Mouse (Mus musculus): Measurements from ENCODE around the gene Gmeb2. TPM values are rescaled to one million over a fixed set of nuclear protein-coding genes. Genes with fewer than 3 reads are reported as not detected.

Gene Gmeb2
- polyA plus RNA-seq, 1 experiment from 2014 or later, result 19.7 TPM

GRCm38 (mm10) chr2:181273829-181274228, 14.0 kb downstream of the Gmeb2 start:
- no peak overlapping the region for H3K4me2 ChIP-seq (replicated peaks)
- no peak overlapping the region for H3K4me3 ChIP-seq
- WGBS, result 93% methylated on average over 2 of the region's 2 CpGs
- H3K9ac ChIP-seq, result no peak overlapping the region
- no peak for ATAC-seq (ENCODE audit: insufficient number of reproducible peaks, insufficient read depth, low FRiP score, low TSS enrichment)
- H3K36me3 ChIP-seq, result peaks cover 59% of the 10 kb centered on the region
- H3K27me3 ChIP-seq, result no peaks in the 10 kb centered on the region
- H3K4me1 ChIP-seq, result no peaks in the 10 kb centered on the region
- no peaks in the 10 kb centered on the region for H3K9me3 ChIP-seq
- no peak overlapping the region for H3K27ac ChIP-seq

- WGBS, result 89% methylated on average over 2 of the region's 2 CpGs
- H3K4me2 ChIP-seq (replicated peaks), result no peak overlapping the region
- no peaks in the 10 kb centered on the region for H3K27me3 ChIP-seq
- H3K27ac ChIP-seq, result no peak overlapping the region
- H3K4me1 ChIP-seq, result no peaks in the 10 kb centered on the region
- no peaks in the 10 kb centered on the region for H3K9me3 ChIP-seq
- H3K4me3 ChIP-seq, result no peak overlapping the region
- H3K9ac ChIP-seq, result no peak overlapping the region
- ATAC-seq (ENCODE audit: insufficient number of reproducible peaks, insufficient read depth, low FRiP score, low TSS enrichment), result no peak
- peaks cover 65% of the 10 kb centered on the region for H3K36me3 ChIP-seq
Measured at GRCm38 (mm10) chr2:181272092-181272491, 15.7 kb downstream of the Gmeb2 start.

GRCm38 (mm10) chr2:181266839-181267238, 21.0 kb downstream of the Gmeb2 start:
- Histone ChIP-seq H3K27ac (no peak overlapping the region), H3K36me3 (peaks cover 71% of the 10 kb centered on the region), H3K4me1 (no peaks in the 10 kb centered on the region), H3K27me3 (no peaks in the 10 kb centered on the region), H3K9ac (no peak overlapping the region), H3K9me3 (no peaks in the 10 kb centered on the region), H3K4me2 (replicated peaks) (no peak overlapping the region), H3K4me3 (no peak overlapping the region)
- no peak for ATAC-seq (ENCODE audit: insufficient number of reproducible peaks, insufficient read depth, low FRiP score, low TSS enrichment)
- 92% methylated on average over 2 of the region's 2 CpGs for WGBS

- Histone ChIP-seq H3K27me3 (no peaks in the 10 kb centered on the region), H3K27ac (no peak overlapping the region), H3K4me1 (no peaks in the 10 kb centered on the region), H3K9me3 (no peaks in the 10 kb centered on the region), H3K9ac (no peak overlapping the region), H3K4me2 (replicated peaks) (no peak overlapping the region), H3K36me3 (peaks cover 59% of the 10 kb centered on the region), H3K4me3 (no peak overlapping the region)
- 50% methylated on average over 1 of the region's 1 CpGs for WGBS
- no peak for ATAC-seq (ENCODE audit: insufficient number of reproducible peaks, insufficient read depth, low FRiP score, low TSS enrichment)
Measured at GRCm38 (mm10) chr2:181253248-181253647, 34.6 kb downstream of the Gmeb2 start.

- Histone ChIP-seq H3K27ac (no peak overlapping the region), H3K9ac (no peak overlapping the region), H3K36me3 (peaks cover 47% of the 10 kb centered on the region), H3K4me3 (no peak overlapping the region), H3K9me3 (no peaks in the 10 kb centered on the region), H3K4me1 (no peaks in the 10 kb centered on the region), H3K4me2 (replicated peaks) (no peak overlapping the region), H3K27me3 (no peaks in the 10 kb centered on the region)
- 72% methylated on average over 1 of the region's 1 CpGs for WGBS
- no peak for ATAC-seq (ENCODE audit: insufficient number of reproducible peaks, insufficient read depth, low FRiP score, low TSS enrichment)
Measured at GRCm38 (mm10) chr2:181251841-181252240, 36.0 kb downstream of the Gmeb2 start.

GRCm38 (mm10) chr2:181249217-181249616, 38.6 kb downstream of the Gmeb2 start:
- ATAC-seq (ENCODE audit: insufficient number of reproducible peaks, insufficient read depth, low FRiP score, low TSS enrichment), result no peak
- H3K9ac ChIP-seq, result no peak overlapping the region
- no peak overlapping the region for H3K4me2 ChIP-seq (replicated peaks)
- peaks cover 32% of the 10 kb centered on the region for H3K36me3 ChIP-seq
- no peaks in the 10 kb centered on the region for H3K27me3 ChIP-seq
- no peaks in the 10 kb centered on the region for H3K9me3 ChIP-seq
- whole genome bisulfite sequencing, result 80% methylated on average over 10 of the region's 10 CpGs
- H3K4me1 ChIP-seq, result no peaks in the 10 kb centered on the region
- no peak overlapping the region for H3K27ac ChIP-seq
- no peak overlapping the region for H3K4me3 ChIP-seq

- no peak overlapping the region for H3K9ac ChIP-seq
- H3K36me3 ChIP-seq, result no peaks in the 10 kb centered on the region
- H3K27me3 ChIP-seq, result no peaks in the 10 kb centered on the region
- no peak for ATAC-seq (ENCODE audit: insufficient number of reproducible peaks, insufficient read depth, low FRiP score, low TSS enrichment)
- H3K4me3 ChIP-seq, result no peak overlapping the region
- H3K4me1 ChIP-seq, result peaks cover 7% of the 10 kb centered on the region; the same call in 1 of the 2 replicates
- 25% methylated on average over 2 of the region's 2 CpGs for WGBS
- no peaks in the 10 kb centered on the region for H3K9me3 ChIP-seq
- H3K27ac ChIP-seq, result no peak overlapping the region
- H3K4me2 ChIP-seq (replicated peaks), result no peak overlapping the region
Measured at GRCm38 (mm10) chr2:181245031-181245430, 42.8 kb downstream of the Gmeb2 start.

- Histone ChIP-seq H3K4me3 (no peak overlapping the region), H3K9me3 (no peaks in the 10 kb centered on the region), H3K4me1 (peaks cover 7% of the 10 kb centered on the region; the same call in 1 of the 2 replicates), H3K27me3 (no peaks in the 10 kb centered on the region), H3K27ac (no peak overlapping the region), H3K9ac (no peak overlapping the region), H3K36me3 (no peaks in the 10 kb centered on the region), H3K4me2 (replicated peaks) (no peak overlapping the region)
- WGBS, result 33% methylated on average over 11 of the region's 11 CpGs
- ATAC-seq (ENCODE audit: insufficient number of reproducible peaks, insufficient read depth, low FRiP score, low TSS enrichment), result no peak
Measured at GRCm38 (mm10) chr2:181243706-181244394, 44.0 kb downstream of the Gmeb2 start.

- H3K4me3 ChIP-seq, result peak overlapping the region; percentile 39
- no peak for ATAC-seq (ENCODE audit: insufficient number of reproducible peaks, insufficient read depth, low FRiP score, low TSS enrichment)
- H3K36me3 ChIP-seq, result no peaks in the 10 kb centered on the region
- no peak overlapping the region for H3K27ac ChIP-seq
- H3K4me2 ChIP-seq (replicated peaks), result peak overlapping the region; percentile 63
- 53% methylated on average over 3 of the region's 3 CpGs for WGBS
- peaks cover 7% of the 10 kb centered on the region; the same call in 1 of the 2 replicates for H3K4me1 ChIP-seq
- no peak overlapping the region for H3K9ac ChIP-seq
- no peaks in the 10 kb centered on the region for H3K27me3 ChIP-seq
- no peaks in the 10 kb centered on the region for H3K9me3 ChIP-seq
Measured at GRCm38 (mm10) chr2:181242314-181242665, 45.5 kb downstream of the Gmeb2 start.

- H3K27me3 ChIP-seq, result no peaks in the 10 kb centered on the region
- H3K9me3 ChIP-seq, result no peaks in the 10 kb centered on the region
- 8% methylated on average over 15 of the region's 16 CpGs for WGBS
- H3K27ac ChIP-seq, result no peak within 1 kb of the TSS
- H3K4me1 ChIP-seq, result peaks cover 7% of the 10 kb centered on the region; the same call in 1 of the 2 replicates
- peak within 1 kb of the TSS; percentile 39 for H3K4me3 ChIP-seq
- peak within 1 kb of the TSS; percentile 63 for H3K4me2 ChIP-seq (replicated peaks)
- H3K36me3 ChIP-seq, result no peaks in the 10 kb centered on the region
- ATAC-seq (ENCODE audit: insufficient number of reproducible peaks, insufficient read depth, low FRiP score, low TSS enrichment), result no peak; the same call in 1 of the 2 replicates
- peak within 1 kb of the TSS; percentile 28 for H3K9ac ChIP-seq
Measured at GRCm38 (mm10) chr2:181241602-181242313, 46.1 kb downstream of the Gmeb2 start, which contains the start of gene Helz2. Gene Helz2, minus strand, starts transcription at chr2:181242027.

GRCm38 (mm10) chr2:181240806-181241440, 46.9 kb downstream of the Gmeb2 start:
- no peaks in the 10 kb centered on the region for H3K27me3 ChIP-seq
- H3K4me1 ChIP-seq, result peaks cover 7% of the 10 kb centered on the region; the same call in 1 of the 2 replicates
- H3K36me3 ChIP-seq, result no peaks in the 10 kb centered on the region
- WGBS, result 93% methylated on average over 13 of the region's 13 CpGs
- H3K27ac ChIP-seq, result no peak overlapping the region
- no peak for ATAC-seq (ENCODE audit: insufficient number of reproducible peaks, insufficient read depth, low FRiP score, low TSS enrichment)
- H3K4me2 ChIP-seq (replicated peaks), result peak overlapping the region; percentile 63; the same call in 1 of the 2 replicates
- H3K9ac ChIP-seq, result no peak overlapping the region
- no peaks in the 10 kb centered on the region for H3K9me3 ChIP-seq
- 0 out of 2 replicates have a peak overlapping the region, but pooled peaks have one; percentile 39 for H3K4me3 ChIP-seq

Measured in embryonic facial prominence, embryonic 12.5 days (tissue).